Mouse (Mus musculus): ENCODE results near the gene Myh7b. TPM values are rescaled to one million over a fixed set of nuclear protein-coding genes. Genes with fewer than 3 reads are reported as not detected.

Myh7b gene
- polyA plus RNA-seq, 1 experiment from 2014 or later = 0.77 TPM

DNA sequence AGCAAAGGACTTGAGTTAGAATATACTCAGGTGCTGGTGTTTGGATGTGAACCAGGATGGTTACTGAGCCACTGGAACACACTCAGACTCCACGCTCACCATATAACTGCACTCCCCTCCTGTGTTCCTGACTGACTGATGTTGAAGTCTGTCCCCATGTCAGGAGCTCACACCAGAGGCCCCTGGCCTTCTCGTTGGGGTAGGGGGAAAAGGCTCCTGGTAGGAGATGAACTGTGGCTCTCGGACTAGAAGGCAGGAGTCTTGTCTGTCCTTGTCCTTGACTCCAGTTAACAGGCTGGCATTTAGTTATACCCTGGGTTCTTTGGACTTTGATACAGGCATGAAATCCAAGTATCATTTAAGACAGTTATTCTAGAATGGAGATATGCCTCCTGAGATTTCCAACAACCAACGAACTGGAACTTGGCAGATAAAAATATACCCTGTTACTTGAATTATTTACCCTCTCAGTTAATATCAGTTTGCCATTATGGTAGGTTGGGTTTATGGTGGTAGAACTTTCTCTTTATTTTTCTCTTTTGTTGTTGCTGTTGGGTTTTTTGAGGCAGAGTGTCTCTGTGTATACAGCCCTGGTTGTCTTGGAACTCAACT, 28.5 kb upstream of the Myh7b start:
- Histone ChIP-seq H3K9me3 (ENCODE audit: control insufficient read depth, low read length) (no peaks in the 10 kb centered on the region), H3K27ac (ENCODE audit: low read length) (no peak overlapping the region), H3K27me3 (replicated peaks; ENCODE audit: control insufficient read depth, insufficient read depth, low read length) (no peaks in the 10 kb centered on the region), H3K9ac (ENCODE audit: low read depth, low read length) (no peak overlapping the region), H3K4me3 (ENCODE audit: low read length) (no peak overlapping the region), H3K36me3 (ENCODE audit: control insufficient read depth, insufficient read depth, low read length) (no peaks in the 10 kb centered on the region), H3K4me2 (ENCODE audit: low read depth, low read length) (no peak overlapping the region), H3K4me1 (ENCODE audit: control insufficient read depth, insufficient read depth, low read length) (no peaks in the 10 kb centered on the region)
- ATAC-seq = no peak
- WGBS = 83% methylated on average over 4 of the region's 4 CpGs

GRCm38 (mm10) chr2:155582996-155583395, 28.0 kb upstream of the Myh7b start:
- WGBS = 89% methylated on average over 5 of the region's 5 CpGs
- H3K27me3 ChIP-seq (replicated peaks; ENCODE audit: control insufficient read depth, insufficient read depth, low read length) = no peaks in the 10 kb centered on the region

GRCm38 (mm10) chr2:155583927-155584530, 27.0 kb upstream of the Myh7b start:
- no peak overlapping the region for H3K4me2 ChIP-seq (ENCODE audit: low read depth, low read length)
- H3K4me3 ChIP-seq (ENCODE audit: low read length) = no peak overlapping the region
- no peaks in the 10 kb centered on the region for H3K4me1 ChIP-seq (ENCODE audit: control insufficient read depth, insufficient read depth, low read length)
- ATAC-seq = peak; percentile 31; the same call in 1 of the 2 replicates
- no peaks in the 10 kb centered on the region for H3K36me3 ChIP-seq (ENCODE audit: control insufficient read depth, insufficient read depth, low read length)
- 46% methylated on average over 5 of the region's 5 CpGs for WGBS
- H3K27me3 ChIP-seq (replicated peaks; ENCODE audit: control insufficient read depth, insufficient read depth, low read length) = no peaks in the 10 kb centered on the region
- no peak overlapping the region for H3K9ac ChIP-seq (ENCODE audit: low read depth, low read length)
- H3K9me3 ChIP-seq (ENCODE audit: control insufficient read depth, low read length) = no peaks in the 10 kb centered on the region
- no peak overlapping the region for H3K27ac ChIP-seq (ENCODE audit: low read length)

More at GRCm38 (mm10) chr2:155582996-155583395, 28.0 kb upstream of the Myh7b start:
- no peak overlapping the region for H3K4me3 ChIP-seq (ENCODE audit: low read length)
- H3K36me3 ChIP-seq (ENCODE audit: control insufficient read depth, insufficient read depth, low read length) = no peaks in the 10 kb centered on the region
- H3K4me1 ChIP-seq (ENCODE audit: control insufficient read depth, insufficient read depth, low read length) = no peaks in the 10 kb centered on the region
- H3K9me3 ChIP-seq (ENCODE audit: control insufficient read depth, low read length) = no peaks in the 10 kb centered on the region
- H3K27ac ChIP-seq (ENCODE audit: low read length) = no peak overlapping the region
- H3K4me2 ChIP-seq (ENCODE audit: low read depth, low read length) = no peak overlapping the region
- ATAC-seq = no peak
- H3K9ac ChIP-seq (ENCODE audit: low read depth, low read length) = no peak overlapping the region

DNA sequence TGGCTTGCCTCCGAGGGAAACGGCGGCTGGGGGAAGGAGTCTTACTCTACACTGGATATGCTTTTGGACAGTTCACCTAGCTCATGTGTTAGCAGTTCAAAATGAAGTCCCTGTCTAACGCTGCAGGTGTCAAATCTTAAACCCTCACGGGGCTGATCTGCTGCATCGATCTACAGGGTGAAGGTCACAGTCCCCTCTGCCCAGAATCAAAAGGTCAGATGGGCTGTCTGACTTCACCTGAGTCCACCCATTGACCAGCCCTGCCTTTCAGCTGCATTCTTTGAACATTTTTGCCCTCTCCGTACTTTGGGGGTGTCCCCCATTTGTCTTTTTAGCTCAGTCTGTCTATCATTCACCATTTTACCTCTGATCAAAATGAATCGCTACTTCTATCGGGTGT, 25.9 kb upstream of the Myh7b start:
- Histone ChIP-seq H3K4me1 (ENCODE audit: control insufficient read depth, insufficient read depth, low read length) (peaks cover under 1% of the 10 kb centered on the region; the same call in 1 of the 2 replicates), H3K9ac (ENCODE audit: low read depth, low read length) (no peak overlapping the region), H3K9me3 (ENCODE audit: control insufficient read depth, low read length) (no peaks in the 10 kb centered on the region), H3K27ac (ENCODE audit: low read length) (no peak overlapping the region), H3K27me3 (replicated peaks; ENCODE audit: control insufficient read depth, insufficient read depth, low read length) (no peaks in the 10 kb centered on the region), H3K36me3 (ENCODE audit: control insufficient read depth, insufficient read depth, low read length) (no peaks in the 10 kb centered on the region), H3K4me2 (ENCODE audit: low read depth, low read length) (no peak overlapping the region), H3K4me3 (ENCODE audit: low read length) (no peak overlapping the region)
- ATAC-seq = no peak
- 88% methylated on average over 9 of the region's 9 CpGs for WGBS

GRCm38 (mm10) chr2:155585486-155585885, 25.5 kb upstream of the Myh7b start:
- Histone ChIP-seq H3K4me3 (ENCODE audit: low read length) (no peak overlapping the region), H3K9ac (ENCODE audit: low read depth, low read length) (no peak overlapping the region), H3K4me1 (ENCODE audit: control insufficient read depth, insufficient read depth, low read length) (peaks cover 4% of the 10 kb centered on the region; the same call in 1 of the 2 replicates), H3K9me3 (ENCODE audit: control insufficient read depth, low read length) (no peaks in the 10 kb centered on the region), H3K27me3 (replicated peaks; ENCODE audit: control insufficient read depth, insufficient read depth, low read length) (no peaks in the 10 kb centered on the region), H3K36me3 (ENCODE audit: control insufficient read depth, insufficient read depth, low read length) (no peaks in the 10 kb centered on the region), H3K27ac (ENCODE audit: low read length) (no peak overlapping the region), H3K4me2 (ENCODE audit: low read depth, low read length) (no peak overlapping the region)
- ATAC-seq = peak; percentile 28
- 64% methylated on average over 10 of the region's 10 CpGs for WGBS

GRCm38 (mm10) chr2:155588136-155588535, 22.9 kb upstream of the Myh7b start:
- Histone ChIP-seq H3K4me1 (ENCODE audit: control insufficient read depth, insufficient read depth, low read length) (peaks cover 22% of the 10 kb centered on the region), H3K9me3 (ENCODE audit: control insufficient read depth, low read length) (no peaks in the 10 kb centered on the region), H3K27ac (ENCODE audit: low read length) (no peak overlapping the region), H3K36me3 (ENCODE audit: control insufficient read depth, insufficient read depth, low read length) (no peaks in the 10 kb centered on the region), H3K4me2 (ENCODE audit: low read depth, low read length) (no peak overlapping the region), H3K27me3 (replicated peaks; ENCODE audit: control insufficient read depth, insufficient read depth, low read length) (no peaks in the 10 kb centered on the region), H3K9ac (ENCODE audit: low read depth, low read length) (no peak overlapping the region), H3K4me3 (ENCODE audit: low read length) (no peak overlapping the region)
- 82% methylated on average over 3 of the region's 3 CpGs for WGBS
- ATAC-seq = no peak

- no peaks in the 10 kb centered on the region for H3K9me3 ChIP-seq (ENCODE audit: control insufficient read depth, low read length)
- H3K9ac ChIP-seq (ENCODE audit: low read depth, low read length) = 0 out of 2 replicates have a peak overlapping the region, but pooled peaks have one; percentile 6
- peak overlapping the region; percentile 80 for H3K27ac ChIP-seq (ENCODE audit: low read length)
- H3K4me1 ChIP-seq (ENCODE audit: control insufficient read depth, insufficient read depth, low read length) = peaks cover 23% of the 10 kb centered on the region
- no peak overlapping the region for H3K4me2 ChIP-seq (ENCODE audit: low read depth, low read length)
- no peak for ATAC-seq
- H3K4me3 ChIP-seq (ENCODE audit: low read length) = no peak overlapping the region
- H3K27me3 ChIP-seq (replicated peaks; ENCODE audit: control insufficient read depth, insufficient read depth, low read length) = no peaks in the 10 kb centered on the region
- WGBS = 75% methylated on average over 6 of the region's 6 CpGs
- H3K36me3 ChIP-seq (ENCODE audit: control insufficient read depth, insufficient read depth, low read length) = no peaks in the 10 kb centered on the region
These were observed 21.5 kb upstream of the Myh7b start for GRCm38 (mm10) chr2:155589521-155589920.

- Histone ChIP-seq H3K9ac (ENCODE audit: low read depth, low read length) (0 out of 2 replicates have a peak overlapping the region, but pooled peaks have one; percentile 76), H3K36me3 (ENCODE audit: control insufficient read depth, insufficient read depth, low read length) (no peaks in the 10 kb centered on the region), H3K4me3 (ENCODE audit: low read length) (peak overlapping the region; percentile 59; the same call in 1 of the 2 replicates), H3K9me3 (ENCODE audit: control insufficient read depth, low read length) (no peaks in the 10 kb centered on the region), H3K27me3 (replicated peaks; ENCODE audit: control insufficient read depth, insufficient read depth, low read length) (no peaks in the 10 kb centered on the region), H3K4me1 (ENCODE audit: control insufficient read depth, insufficient read depth, low read length) (peaks cover 23% of the 10 kb centered on the region), H3K4me2 (ENCODE audit: low read depth, low read length) (peak overlapping the region; percentile 74), H3K27ac (ENCODE audit: low read length) (peak overlapping the region; percentile 93)
- WGBS = 79% methylated on average over 2 of the region's 2 CpGs
- ATAC-seq = peak; percentile 20; the same call in 1 of the 2 replicates
These were observed 20.1 kb upstream of the Myh7b start for GRCm38 (mm10) chr2:155590876-155591275.

DNA sequence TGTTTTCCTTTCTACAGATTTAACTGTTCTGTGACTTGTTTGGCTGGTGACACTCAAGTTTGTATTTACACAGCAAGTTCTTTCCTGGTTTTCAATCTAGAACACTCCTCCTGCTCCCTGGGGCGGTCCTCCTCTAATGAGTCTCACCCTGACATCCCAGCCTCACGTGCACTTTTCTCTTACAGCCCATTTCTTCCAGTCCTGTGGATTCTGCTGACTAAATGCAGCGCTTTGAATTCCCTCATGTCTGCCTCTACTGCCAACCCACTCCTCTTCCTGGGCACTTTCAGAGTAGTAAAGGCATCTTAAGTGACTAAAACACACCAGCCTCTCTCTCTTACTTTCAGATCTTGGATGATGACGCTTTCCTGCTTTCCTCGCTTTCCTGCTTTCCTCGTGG, 19.3 kb upstream of the Myh7b start:
- Histone ChIP-seq H3K27ac (ENCODE audit: low read length) (peak overlapping the region; percentile 93), H3K36me3 (ENCODE audit: control insufficient read depth, insufficient read depth, low read length) (no peaks in the 10 kb centered on the region), H3K9ac (ENCODE audit: low read depth, low read length) (peak overlapping the region; percentile 76), H3K27me3 (replicated peaks; ENCODE audit: control insufficient read depth, insufficient read depth, low read length) (no peaks in the 10 kb centered on the region), H3K4me1 (ENCODE audit: control insufficient read depth, insufficient read depth, low read length) (peaks cover 23% of the 10 kb centered on the region), H3K4me2 (ENCODE audit: low read depth, low read length) (peak overlapping the region; percentile 74), H3K4me3 (ENCODE audit: low read length) (peak overlapping the region; percentile 59), H3K9me3 (ENCODE audit: control insufficient read depth, low read length) (no peaks in the 10 kb centered on the region)
- 0 out of 2 replicates have a peak, but pooled peaks have one; percentile 15 for ATAC-seq
- 5% methylated on average over 6 of the region's 6 CpGs for WGBS
